In genomic region chr4:126734700-126735381, GRCm38 (mm10) we compare ENCODE assay signal across 11 mouse cellular contexts. TPM values are rescaled to one million over a fixed set of nuclear protein-coding genes. Genes with fewer than 3 reads are reported as not detected.
A peak's percentile ranks its signal among the peaks of the same experiment; 100 is the strongest.
DNase-seq lines count a peak whose midpoint lies in the region; ATAC-seq and TF ChIP-seq lines count a peak whose summit lies in the region.
"Had no signal": no experiment of that assay in that cellular context is flagged by ENCODE, and none has a peak within 500 bp of the region (broad histone marks: within the 10 kb centered on the region; RNA-seq: fewer than 3 reads in every experiment).

No protein-coding gene starts in this region.

- H3K9me3 ChIP-seq in kidney, embryonic 15.5 days (replicated peaks): no peaks in the 10 kb centered on the region
- no peaks in the 10 kb centered on the region for H3K9me3 ChIP-seq in embryonic facial prominence, embryonic 15.5 days (replicated peaks)
- no peaks in the 10 kb centered on the region for H3K9me3 ChIP-seq in intestine, embryonic 16.5 days (ENCODE audit: control insufficient read depth, low read length)
- no peaks in the 10 kb centered on the region for H3K9me3 ChIP-seq in midbrain, postnatal 0 days (ENCODE audit: low read length)

- H3K4me3 ChIP-seq in kidney, embryonic 15.5 days (replicated peaks): peak overlapping the region; percentile 34
- H3K4me3 ChIP-seq in embryonic facial prominence, embryonic 15.5 days (replicated peaks): peak overlapping the region; percentile 39
- peak overlapping the region; percentile 42 for H3K4me3 ChIP-seq in intestine, embryonic 16.5 days (ENCODE audit: low read length)
- H3K4me3 ChIP-seq in midbrain, postnatal 0 days (ENCODE audit: low read depth, low read length): peak overlapping the region; percentile 29; the same call in 1 of the 2 replicates

- 2% methylated on average over 51 of the region's 51 CpGs for WGBS in kidney, embryonic 15.5 days
- 4% methylated on average over 50 of the region's 51 CpGs for WGBS in embryonic facial prominence, embryonic 15.5 days
- 4% methylated on average over 47 of the region's 51 CpGs for WGBS in intestine, embryonic 16.5 days
- WGBS in midbrain, postnatal 0 days: 3% methylated on average over 51 of the region's 51 CpGs

- H3K27me3 ChIP-seq in kidney, embryonic 15.5 days: peaks cover 100% of the 10 kb centered on the region
- peaks cover 96% of the 10 kb centered on the region for H3K27me3 ChIP-seq in embryonic facial prominence, embryonic 15.5 days
- peaks cover 83% of the 10 kb centered on the region for H3K27me3 ChIP-seq in intestine, embryonic 16.5 days (replicated peaks; ENCODE audit: control insufficient read depth, insufficient read depth, low read length)
- peaks cover 87% of the 10 kb centered on the region for H3K27me3 ChIP-seq in midbrain, postnatal 0 days (ENCODE audit: insufficient read depth, low read length)

- no peak overlapping the region for H3K9ac ChIP-seq in kidney, embryonic 15.5 days
- no peak overlapping the region for H3K9ac ChIP-seq in embryonic facial prominence, embryonic 15.5 days
- H3K9ac ChIP-seq in intestine, embryonic 16.5 days (ENCODE audit: low read depth, low read length): 0 out of 2 replicates have a peak overlapping the region, but pooled peaks have one; percentile 32
- no peak overlapping the region for H3K9ac ChIP-seq in midbrain, postnatal 0 days (replicated peaks; ENCODE audit: low read length, poor library complexity, severe bottlenecking)

- intact Hi-C loops in left cerebral cortex, postnatal 25 days (cut with DNase I): no loop called here

- H3K27ac ChIP-seq in kidney, embryonic 15.5 days: no peak overlapping the region
- H3K27ac ChIP-seq in embryonic facial prominence, embryonic 15.5 days (replicated peaks): no peak overlapping the region
- H3K27ac ChIP-seq in intestine, embryonic 16.5 days (ENCODE audit: low read length): no peak overlapping the region
- no peak overlapping the region for H3K27ac ChIP-seq in midbrain, postnatal 0 days (ENCODE audit: low read depth, low read length)

- H3K36me3 ChIP-seq in kidney, embryonic 15.5 days: no peaks in the 10 kb centered on the region
- H3K36me3 ChIP-seq in embryonic facial prominence, embryonic 15.5 days: no peaks in the 10 kb centered on the region
- H3K36me3 ChIP-seq in intestine, embryonic 16.5 days (ENCODE audit: control insufficient read depth, insufficient read depth, low read length): no peaks in the 10 kb centered on the region
- no peaks in the 10 kb centered on the region for H3K36me3 ChIP-seq in midbrain, postnatal 0 days (ENCODE audit: insufficient read depth, low read length)

- peaks cover 32% of the 10 kb centered on the region for H3K4me1 ChIP-seq in kidney, embryonic 15.5 days
- peaks cover 33% of the 10 kb centered on the region for H3K4me1 ChIP-seq in embryonic facial prominence, embryonic 15.5 days
- H3K4me1 ChIP-seq in intestine, embryonic 16.5 days (ENCODE audit: control insufficient read depth, insufficient read depth, low read length): peaks cover 10% of the 10 kb centered on the region
- H3K4me1 ChIP-seq in midbrain, postnatal 0 days (ENCODE audit: insufficient read depth, low read length): 0 out of 2 replicates have a peak, but pooled peaks cover 3% of the 10 kb centered on the region

- no peak for TF ChIP-seq CTCF in midbrain, postnatal 0 days (IDR thresholded peaks at IDR 0.05)

- peak overlapping the region; percentile 57 for H3K4me2 ChIP-seq in kidney, embryonic 15.5 days
- H3K4me2 ChIP-seq in embryonic facial prominence, embryonic 15.5 days (replicated peaks): peak overlapping the region; percentile 50
- H3K4me2 ChIP-seq in intestine, embryonic 16.5 days (ENCODE audit: low read depth, low read length): peak overlapping the region; percentile 60
- H3K4me2 ChIP-seq in midbrain, postnatal 0 days (ENCODE audit: low read depth, low read length, poor library complexity, severe bottlenecking): peak overlapping the region; percentile 41; the same call in 1 of the 2 replicates

- no peak for ATAC-seq in kidney, embryonic 15.5 days (replicated peaks; ENCODE audit: low FRiP score)
- no peak for ATAC-seq in embryonic facial prominence, embryonic 15.5 days (ENCODE audit: insufficient number of reproducible peaks, low FRiP score, low TSS enrichment, low read depth)
- no peak for ATAC-seq in intestine, embryonic 16.5 days
- ATAC-seq in midbrain, postnatal 0 days (ENCODE audit: low FRiP score): no peak

- DNase-seq in kidney, adult 11 months: no peak
- DNase-seq in midbrain, postnatal 0 days (ENCODE audit: low spot score): no peak
- DNase-seq in left cerebral cortex, postnatal 25 days (ENCODE audit: low spot score in 2 of 2): no peak
- DNase-seq in yolk sac, embryonic 10.5 days (ENCODE audit: low spot score): no peak
- DNase-seq in urinary bladder, postnatal 14 days (ENCODE audit: low spot score): no peak
- DNase-seq: kidney, postnatal 25 days had no signal

RNA-seq across cellular contexts. Expression of gene Tfap2e, which starts 1.2 kb away (rescaled TPM):
- not detected in 2 replicates for polyA plus RNA-seq in kidney, embryonic 15.5 days (2015; fragmentation: Nextera tagmentation; extraction: Ambion mirVana)
- 0.60 and 1.1 TPM in 2 replicates for polyA plus RNA-seq in embryonic facial prominence, embryonic 15.5 days (2015; fragmentation: Nextera tagmentation; extraction: Ambion mirVana)
- polyA plus RNA-seq in intestine, embryonic 16.5 days (2015; fragmentation: Nextera tagmentation; extraction: Ambion mirVana): not detected in 2 replicates
- 0.14 TPM in 1 of 2 replicates, not detected in the other for total RNA-seq in midbrain, postnatal 0 days (2014; rRNA removed)
- polyA plus RNA-seq in midbrain, postnatal 0 days (2015; fragmentation: Nextera tagmentation; extraction: Ambion mirVana): 0.15 and 0.31 TPM in 2 replicates
- not detected for total RNA-seq in left cerebral cortex, postnatal 25 days (2021)
- total RNA-seq: MEL; neutrophil, adult 5-6 weeks had no signal

RNA-seq across cellular contexts. Expression of gene Ncdn, which starts 18.4 kb away (rescaled TPM):
- 27.1 and 28.2 TPM in 2 replicates for polyA plus RNA-seq in kidney, embryonic 15.5 days (2015; fragmentation: Nextera tagmentation; extraction: Ambion mirVana)
- polyA plus RNA-seq in embryonic facial prominence, embryonic 15.5 days (2015; fragmentation: Nextera tagmentation; extraction: Ambion mirVana): 31.6 and 33.4 TPM in 2 replicates
- 25.6 and 27.4 TPM in 2 replicates for polyA plus RNA-seq in intestine, embryonic 16.5 days (2015; fragmentation: Nextera tagmentation; extraction: Ambion mirVana)
- 322 and 393 TPM in 2 replicates for total RNA-seq in midbrain, postnatal 0 days (2014; rRNA removed)
- 186 and 194 TPM in 2 replicates for polyA plus RNA-seq in midbrain, postnatal 0 days (2015; fragmentation: Nextera tagmentation; extraction: Ambion mirVana)
- total RNA-seq in left cerebral cortex, postnatal 25 days (2021): 100 to 1,000 TPM; 920 to 932 TPM

RNA-seq across cellular contexts. Expression of gene AU040320, which starts 18.5 kb away (rescaled TPM):
- 24.5 and 27.8 TPM in 2 replicates for polyA plus RNA-seq in kidney, embryonic 15.5 days (2015; fragmentation: Nextera tagmentation; extraction: Ambion mirVana)
- 17.6 and 22.7 TPM in 2 replicates for polyA plus RNA-seq in embryonic facial prominence, embryonic 15.5 days (2015; fragmentation: Nextera tagmentation; extraction: Ambion mirVana)
- 36.4 and 44.0 TPM in 2 replicates for polyA plus RNA-seq in intestine, embryonic 16.5 days (2015; fragmentation: Nextera tagmentation; extraction: Ambion mirVana)
- 35.5 and 38.0 TPM in 2 replicates for total RNA-seq in midbrain, postnatal 0 days (2014; rRNA removed)
- polyA plus RNA-seq in midbrain, postnatal 0 days (2015; fragmentation: Nextera tagmentation; extraction: Ambion mirVana): 37.2 and 40.1 TPM in 2 replicates
- 10 to 100 TPM; 51.5 to 65.0 TPM for total RNA-seq in left cerebral cortex, postnatal 25 days (2021)

RNA-seq across cellular contexts. Expression of gene Psmb2, which starts 57.4 kb away (rescaled TPM):
- polyA plus RNA-seq in kidney, embryonic 15.5 days (2015; fragmentation: Nextera tagmentation; extraction: Ambion mirVana): 457 and 491 TPM in 2 replicates
- 431 and 455 TPM in 2 replicates for polyA plus RNA-seq in embryonic facial prominence, embryonic 15.5 days (2015; fragmentation: Nextera tagmentation; extraction: Ambion mirVana)
- polyA plus RNA-seq in intestine, embryonic 16.5 days (2015; fragmentation: Nextera tagmentation; extraction: Ambion mirVana): 477 and 515 TPM in 2 replicates
- 196 and 209 TPM in 2 replicates for total RNA-seq in midbrain, postnatal 0 days (2014; rRNA removed)
- polyA plus RNA-seq in midbrain, postnatal 0 days (2015; fragmentation: Nextera tagmentation; extraction: Ambion mirVana): 433 and 436 TPM in 2 replicates
- total RNA-seq in left cerebral cortex, postnatal 25 days (2021): 10 to 100 TPM; 92.5 to 93.7 TPM
